Mouse (Mus musculus) myocyte (in vitro differentiated cells): ENCODE results near the gene Kcna10. TPM values are rescaled to one million over a fixed set of nuclear protein-coding genes. Genes with fewer than 3 reads are reported as not detected.

Experiments
- H3K27me3 ChIP-seq: one replicate; pipeline ENCODE4 v1.6.1; 2011; ENCODE audit not compliant: control insufficient read depth, insufficient read depth, insufficient read length
- H3K36me3 ChIP-seq: one replicate; pipeline ENCODE4 v1.6.1; 2011; ENCODE audit not compliant: control insufficient read depth, insufficient read depth
- H3K4me2 ChIP-seq: one replicate; pipeline ENCODE4 v1.6.1; 2011; ENCODE audit warnings: low read depth, control low read depth
- H3K4me3 ChIP-seq: one replicate; pipeline ENCODE4 v1.5.1; 2011; ENCODE audit warnings: mild to moderate bottlenecking, control low read depth, moderate library complexity
- H3K79me2 ChIP-seq: one replicate; pipeline ENCODE4 v1.6.1; 2011; ENCODE audit not compliant: control insufficient read depth, insufficient read depth
- H3ac ChIP-seq: one replicate; pipeline ENCODE4 v1.6.1; 2011; ENCODE audit not compliant: control insufficient read depth, insufficient read length
- CEBPB ChIP-seq: IDR thresholded peaks from 2 replicates; pipeline ENCODE4 v1.6.1; 2011; ENCODE audit warnings: mild to moderate bottlenecking, moderate library complexity; ENCODE audit not compliant: poor library complexity, insufficient read depth, severe bottlenecking
- E2F4 ChIP-seq: IDR thresholded peaks from one replicate; pipeline ENCODE4 v1.6.1; 2011; ENCODE audit warnings: mild to moderate bottlenecking, control low read depth, moderate library complexity; ENCODE audit not compliant: insufficient read depth
- MAX ChIP-seq: IDR thresholded peaks from one replicate; pipeline ENCODE4 v1.6.1; 2011; ENCODE audit warnings: low read depth, mild to moderate bottlenecking, control low read depth
- MYOD1 ChIP-seq, 3 experiments: IDR thresholded peaks; one replicate each; pipeline ENCODE4 v1.6.1; 2011; ENCODE audit warnings: control low read depth in 2 of 3, low read depth in 2 of 3, mild to moderate bottlenecking in 2 of 3, moderate library complexity in 1 of 3; ENCODE audit not compliant: insufficient read length in 2 of 3, control insufficient read depth in 1 of 3
- MYOG ChIP-seq, 3 experiments: IDR thresholded peaks; one replicate each; pipeline ENCODE4 v1.6.1; 2011; ENCODE audit warnings: control low read depth in 2 of 3, low read depth in 2 of 3, mild to moderate bottlenecking in 2 of 3; ENCODE audit not compliant: insufficient read length in 2 of 3, control insufficient read depth in 1 of 3, insufficient read depth in 1 of 3
- POLR2A ChIP-seq: IDR thresholded peaks from one replicate; pipeline ENCODE4 v1.6.1; 2011; ENCODE audit warnings: low read depth, mild to moderate bottlenecking, control low read depth, moderate library complexity; ENCODE audit not compliant: insufficient read length
- POLR2AphosphoS2 ChIP-seq: IDR thresholded peaks from one replicate; pipeline ENCODE4 v1.6.1; 2011; ENCODE audit warnings: low read depth, control low read depth; ENCODE audit not compliant: insufficient read length
- REST ChIP-seq: IDR thresholded peaks from one replicate; pipeline ENCODE4 v1.6.1; 2011; ENCODE audit warnings: mild to moderate bottlenecking, control low read depth, moderate library complexity; ENCODE audit not compliant: insufficient read depth, insufficient read length
- SRF ChIP-seq: IDR thresholded peaks from one replicate; pipeline ENCODE4 v1.6.1; 2011; ENCODE audit warnings: low read depth; ENCODE audit not compliant: control insufficient read depth, insufficient read length
- TCF12 ChIP-seq: IDR thresholded peaks from one replicate; pipeline ENCODE4 v1.6.1; 2011; ENCODE audit warnings: mild to moderate bottlenecking, control low read depth; ENCODE audit not compliant: poor library complexity, insufficient read depth, severe bottlenecking
- TCF3 ChIP-seq: IDR thresholded peaks from one replicate; pipeline ENCODE4 v1.6.1; 2011; ENCODE audit warnings: low read depth, control low read depth; ENCODE audit not compliant: insufficient read length
- USF1 ChIP-seq: IDR thresholded peaks from one replicate; pipeline ENCODE4 v1.6.1; 2011; ENCODE audit warnings: low read depth, mild to moderate bottlenecking, control low read depth, moderate library complexity
- polyA plus RNA-seq: library from polyadenylated mRNA; unstranded; fragments of >200 nt; fragmentation: generic; extraction: Trizol; gene quantifications from one replicate; pipeline ENCODE4 v1.2.1, GENCODE M21; 2012; ENCODE audit warnings: missing spikeins

The Kcna10 gene
- not detected for polyA plus RNA-seq

GRCm38 (mm10) chr3:107182756-107183155 lies at the start of gene Kcna10:
Gene Kcna10, plus strand, starts transcription at chr3:107183056.
- no peak within 1 kb of the TSS for H3ac ChIP-seq
- no peak within 1 kb of the TSS for H3K4me2 ChIP-seq
- H3K79me2 ChIP-seq: no peaks in the 10 kb centered on the region
- H3K4me3 ChIP-seq: no peak within 1 kb of the TSS
- TF ChIP-seq CEBPB (no peak), MYOG (IDR thresholded peaks at IDR 0.05; ENCODE audit: control insufficient read depth in 1 of 3, insufficient read depth in 1 of 3, insufficient read length in 2 of 3, low read depth in 2 of 3) (no peak), SRF (no peak), POLR2AphosphoS2 (no peak), TCF12 (no peak), POLR2A (no peak), MAX (no peak), MYOD1 (IDR thresholded peaks at IDR 0.05; ENCODE audit: control insufficient read depth in 1 of 3, insufficient read length in 2 of 3, low read depth in 2 of 3) (no peak), E2F4 (no peak), TCF3 (no peak), USF1 (no peak), REST (no peak)
- H3K27me3 ChIP-seq: peaks cover 26% of the 10 kb centered on the region
- no peaks in the 10 kb centered on the region for H3K36me3 ChIP-seq

- H3K4me3 ChIP-seq: no peak overlapping the region
- no peaks in the 10 kb centered on the region for H3K79me2 ChIP-seq
- H3K27me3 ChIP-seq: peaks cover under 1% of the 10 kb centered on the region
- H3K4me2 ChIP-seq: no peak overlapping the region
- H3K36me3 ChIP-seq: no peaks in the 10 kb centered on the region
- TF ChIP-seq REST (no peak), USF1 (no peak), TCF12 (no peak), TCF3 (no peak), SRF (no peak), E2F4 (no peak), MYOD1 (IDR thresholded peaks at IDR 0.05; ENCODE audit: control insufficient read depth in 1 of 3, insufficient read length in 2 of 3, low read depth in 2 of 3) (no peak), MAX (no peak), MYOG (IDR thresholded peaks at IDR 0.05; ENCODE audit: control insufficient read depth in 1 of 3, insufficient read depth in 1 of 3, insufficient read length in 2 of 3, low read depth in 2 of 3) (no peak), CEBPB (no peak), POLR2A (no peak), POLR2AphosphoS2 (no peak)
- no peak overlapping the region for H3ac ChIP-seq
These were observed 48.4 kb upstream of the Kcna10 start for GRCm38 (mm10) chr3:107134457-107134856.

GRCm38 (mm10) chr3:107147126-107147525 lies 35.7 kb upstream of the Kcna10 start:
- Histone ChIP-seq H3K4me2 (no peak overlapping the region), H3K36me3 (no peaks in the 10 kb centered on the region), H3K4me3 (no peak overlapping the region), H3K79me2 (no peaks in the 10 kb centered on the region), H3ac (no peak overlapping the region), H3K27me3 (no peaks in the 10 kb centered on the region)
- TF ChIP-seq MYOD1 (IDR thresholded peaks at IDR 0.05; ENCODE audit: control insufficient read depth in 1 of 3, insufficient read length in 2 of 3, low read depth in 2 of 3) (no peak), TCF3 (no peak), POLR2AphosphoS2 (no peak), MAX (no peak), POLR2A (no peak), MYOG (IDR thresholded peaks at IDR 0.05; ENCODE audit: control insufficient read depth in 1 of 3, insufficient read depth in 1 of 3, insufficient read length in 2 of 3, low read depth in 2 of 3) (no peak), SRF (no peak), TCF12 (no peak), REST (no peak), CEBPB (no peak), USF1 (no peak), E2F4 (no peak)

- no peaks in the 10 kb centered on the region for H3K27me3 ChIP-seq
- H3ac ChIP-seq: no peak overlapping the region
- no peak overlapping the region for H3K4me3 ChIP-seq
- no peak for TF ChIP-seq POLR2A
- no peak for TF ChIP-seq SRF
- TF ChIP-seq TCF12: no peak
- TF ChIP-seq MYOD1 (IDR thresholded peaks at IDR 0.05; ENCODE audit: control insufficient read depth in 1 of 3, insufficient read length in 2 of 3, low read depth in 2 of 3): no peak
- no peak for TF ChIP-seq CEBPB
- no peak for TF ChIP-seq MYOG (IDR thresholded peaks at IDR 0.05; ENCODE audit: control insufficient read depth in 1 of 3, insufficient read depth in 1 of 3, insufficient read length in 2 of 3, low read depth in 2 of 3)
- TF ChIP-seq USF1: no peak
- TF ChIP-seq REST: no peak
- no peak for TF ChIP-seq POLR2AphosphoS2
- TF ChIP-seq TCF3: no peak
- TF ChIP-seq E2F4: no peak
- TF ChIP-seq MAX: no peak
- H3K36me3 ChIP-seq: no peaks in the 10 kb centered on the region
- no peaks in the 10 kb centered on the region for H3K79me2 ChIP-seq
- no peak overlapping the region for H3K4me2 ChIP-seq
These were observed 33.9 kb upstream of the Kcna10 start for GRCm38 (mm10) chr3:107149006-107149405.
